Mouse (Mus musculus) monocyte, adult 5-6 weeks (primary cell): Measurements from ENCODE around the gene Tuba3b. TPM values are rescaled to one million over a fixed set of nuclear protein-coding genes. Genes with fewer than 3 reads are reported as not detected.

Experiments used
- ATAC-seq: fragments of 153-309, 156-312 bp; replicated peaks from 2 replicates; pipeline ENCODE4 v1.8.0; 2017; ENCODE audit warnings: mild to moderate bottlenecking; ENCODE audit not compliant: low TSS enrichment, insufficient number of reproducible peaks, severe bottlenecking, poor library complexity, low FRiP score
- total RNA-seq: library from RNA; stranded (forward); fragments of 200-1000, 200-491, 200-594 nt; gene quantifications from 3 replicates; pipeline ENCODE4 v1.2.3, GENCODE M21; 2017

The Tuba3b gene
- total RNA-seq, 1 experiment from 2014 or later, result not detected

- ATAC-seq, result no peak
Observed at GRCm38 (mm10) chr6:145655678-145656077, 40.1 kb downstream of the Tuba3b start.

DNA sequence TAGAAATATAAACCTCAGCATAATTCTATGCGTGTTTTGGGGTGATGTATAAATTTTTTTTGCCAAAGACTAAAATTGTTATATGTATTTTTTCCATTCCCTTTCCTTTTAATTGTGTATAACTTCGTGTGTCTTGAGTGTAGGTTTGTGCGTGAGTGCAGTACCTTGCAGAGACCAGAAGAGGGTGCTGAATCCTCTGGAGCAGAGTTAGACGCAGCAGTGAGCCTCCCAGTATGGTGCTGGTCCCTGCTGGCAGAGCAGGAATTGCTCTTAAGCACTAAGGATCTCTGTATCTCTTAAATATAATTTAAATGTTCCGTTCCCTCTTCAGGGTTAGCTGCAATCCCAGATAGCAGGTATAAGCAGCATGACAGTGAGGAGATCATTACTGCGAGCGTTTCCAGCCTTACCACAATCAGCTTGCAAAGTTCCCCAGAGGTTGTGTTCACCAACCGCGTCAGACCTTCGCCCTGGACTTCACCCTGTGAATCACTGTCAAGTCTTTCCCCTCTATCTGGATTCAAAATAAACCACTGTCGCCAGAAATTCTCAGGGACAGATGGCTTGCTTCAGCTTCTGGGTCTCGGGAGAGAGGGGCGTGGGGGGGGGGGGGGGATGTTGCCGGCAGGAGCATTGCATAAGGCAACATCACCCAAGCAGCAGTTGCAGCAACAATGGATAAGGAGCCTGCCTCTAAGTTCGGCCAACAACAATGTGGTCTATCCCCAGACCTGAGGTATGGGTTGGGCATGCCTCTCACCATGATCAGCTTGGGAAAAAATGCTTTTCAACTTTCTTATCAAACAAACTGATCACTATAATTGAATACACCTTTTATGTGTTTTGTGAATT, 41.4 kb downstream of the Tuba3b start:
- ATAC-seq, result no peak

- no peak for ATAC-seq
Observed at GRCm38 (mm10) chr6:145659116-145659515, 43.6 kb downstream of the Tuba3b start.

DNA sequence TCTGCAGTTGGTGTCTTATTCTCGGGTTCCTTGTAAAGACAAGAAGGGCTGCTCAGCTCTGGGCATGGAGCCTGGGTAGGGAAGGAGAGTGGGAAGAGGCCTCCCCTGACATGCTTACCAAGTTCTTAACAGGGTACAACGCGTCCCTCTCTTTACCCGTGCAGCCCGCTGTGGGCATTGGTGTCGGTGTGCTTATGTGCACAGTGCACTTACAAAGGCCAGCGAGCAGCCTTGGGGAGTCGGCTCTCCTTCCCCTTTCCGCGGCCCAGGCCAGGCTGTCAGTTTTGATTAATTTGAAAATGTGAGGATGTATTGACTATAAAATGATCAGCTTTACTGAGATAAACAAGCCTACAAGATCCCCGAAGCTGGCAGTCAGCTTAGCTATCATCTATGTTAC, 45.4 kb downstream of the Tuba3b start:
- no peak for ATAC-seq

- ATAC-seq, result no peak
Observed at GRCm38 (mm10) chr6:145664208-145664607, 48.7 kb downstream of the Tuba3b start.

DNA sequence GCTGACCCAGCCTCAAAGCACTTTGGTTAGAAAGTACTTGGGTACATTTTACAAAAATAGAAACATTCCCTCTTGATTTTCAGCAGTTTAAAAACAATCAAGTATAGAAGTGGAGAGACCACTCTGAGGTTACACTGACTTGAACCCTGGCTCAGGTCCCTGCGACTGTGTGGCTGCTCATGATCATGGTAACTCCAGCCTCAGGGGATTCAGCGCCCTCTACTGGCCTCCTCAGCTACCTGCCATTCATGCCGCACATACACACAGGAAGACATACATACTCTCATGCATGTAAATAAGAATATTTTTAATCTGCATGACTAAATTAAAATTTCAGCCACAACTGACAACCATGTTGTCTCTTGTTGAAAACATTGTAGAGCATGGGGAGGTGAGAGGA, 50.2 kb downstream of the Tuba3b start:
- ATAC-seq, result no peak

DNA sequence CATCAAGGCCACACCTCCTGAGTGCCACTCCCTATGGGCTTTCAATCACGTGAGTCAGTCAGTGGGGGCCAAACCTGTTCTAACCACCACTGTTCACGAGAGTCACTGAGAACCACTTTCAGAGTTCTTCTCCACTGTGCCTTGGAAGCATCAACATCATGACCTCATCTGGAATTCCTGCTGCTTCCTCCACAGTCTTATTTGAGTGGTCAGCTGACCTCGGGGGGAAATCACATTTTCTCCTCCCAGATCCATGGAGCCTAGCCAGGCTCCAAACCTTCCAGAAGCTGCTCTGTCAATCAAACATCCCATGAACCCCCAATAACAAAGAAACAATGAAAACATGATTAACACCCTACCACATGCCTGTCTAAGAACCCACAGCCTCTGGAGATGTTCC, 52.1 kb downstream of the Tuba3b start:
- ATAC-seq, result no peak

DNA sequence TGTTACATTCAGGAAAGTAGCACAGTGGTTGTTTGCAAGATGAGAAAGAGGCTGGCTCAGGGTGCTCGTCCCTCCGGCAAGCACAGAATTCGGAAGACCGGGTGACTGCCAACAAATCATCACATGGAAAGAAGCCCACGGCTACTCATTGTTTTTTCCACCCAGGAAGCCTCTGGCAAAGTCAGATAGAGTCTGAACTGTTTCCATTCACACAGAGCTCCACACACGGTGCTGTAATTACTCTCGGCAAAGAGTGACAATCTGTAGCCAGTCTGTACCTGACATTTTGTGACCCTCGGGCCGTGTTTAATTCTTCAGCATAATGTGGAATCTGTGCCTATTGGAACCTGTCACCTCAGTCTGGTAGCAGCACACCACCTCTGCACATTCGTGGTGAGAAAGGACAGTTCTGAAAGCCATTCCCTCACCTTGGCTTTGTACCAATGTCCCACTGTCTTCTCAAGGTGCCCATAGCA, 54.1 kb downstream of the Tuba3b start:
- ATAC-seq, result no peak

Other genes starting within 250 kb of the Tuba3b start
- not detected in 3 replicates for gene Lmntd1, start 1.4 kb upstream of the Tuba3b start, total RNA-seq
- gene Rassf8, start 131.0 kb downstream of the Tuba3b start, total RNA-seq, result 2.3 to 12.3 TPM (median 8.3 TPM) in 3 replicates
- 2.9 to 9.1 TPM (median 5.9 TPM) in 3 replicates for gene Bhlhe41, start 249.8 kb downstream of the Tuba3b start, total RNA-seq